Mouse (Mus musculus) liver, embryonic 14.5 days (tissue): ENCODE results near the gene Reep6.

Experiments
- CTCF ChIP-seq: IDR thresholded peaks from 2 replicates; pipeline ENCODE4 v1.5.1; 2016; ENCODE audit warnings: antibody characterized with exemption, low read depth, control low read depth
- EP300 ChIP-seq: IDR thresholded peaks from 2 replicates; pipeline ENCODE4 v1.6.1; 2016; ENCODE audit warnings: antibody characterized with exemption, low read depth

DNA sequence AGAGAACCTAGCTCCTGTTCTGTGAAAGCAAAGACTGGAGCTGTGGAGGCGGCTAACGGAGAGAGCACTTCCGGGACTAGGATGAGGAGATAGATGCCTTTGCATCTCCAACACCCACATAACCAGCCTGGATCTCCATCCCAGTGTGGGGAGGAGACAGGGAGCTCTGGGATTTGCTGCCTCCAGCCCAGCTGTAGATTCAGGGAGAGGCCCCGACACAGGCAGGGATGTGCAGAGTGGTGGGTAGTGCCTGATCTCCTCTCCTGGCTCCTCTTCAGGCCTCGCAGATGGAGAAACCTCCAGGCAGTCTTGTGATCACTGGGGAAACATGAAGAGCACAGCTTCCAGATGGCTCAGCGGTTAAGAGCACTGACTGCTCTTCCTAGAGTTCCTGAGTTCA is 43.0 kb downstream of the Reep6 start:
- TF ChIP-seq CTCF (no peak), EP300 (no peak)
